Mouse (Mus musculus) myocyte (in vitro differentiated cells): Measurements from ENCODE around the gene Clec3b. TPM values are rescaled to one million over a fixed set of nuclear protein-coding genes. Genes with fewer than 3 reads are reported as not detected.

ENCODE experiments used
- H3K27me3 ChIP-seq: one replicate; pipeline ENCODE4 v1.6.1; 2011; ENCODE audit not compliant: control insufficient read depth, insufficient read depth, insufficient read length
- H3K36me3 ChIP-seq: one replicate; pipeline ENCODE4 v1.6.1; 2011; ENCODE audit not compliant: control insufficient read depth, insufficient read depth
- H3K4me2 ChIP-seq: one replicate; pipeline ENCODE4 v1.6.1; 2011; ENCODE audit warnings: low read depth, control low read depth
- H3K4me3 ChIP-seq: one replicate; pipeline ENCODE4 v1.5.1; 2011; ENCODE audit warnings: mild to moderate bottlenecking, control low read depth, moderate library complexity
- H3K79me2 ChIP-seq: one replicate; pipeline ENCODE4 v1.6.1; 2011; ENCODE audit not compliant: control insufficient read depth, insufficient read depth
- H3ac ChIP-seq: one replicate; pipeline ENCODE4 v1.6.1; 2011; ENCODE audit not compliant: control insufficient read depth, insufficient read length
- CEBPB ChIP-seq: IDR thresholded peaks from 2 replicates; pipeline ENCODE4 v1.6.1; 2011; ENCODE audit warnings: mild to moderate bottlenecking, moderate library complexity; ENCODE audit not compliant: poor library complexity, insufficient read depth, severe bottlenecking
- E2F4 ChIP-seq: IDR thresholded peaks from one replicate; pipeline ENCODE4 v1.6.1; 2011; ENCODE audit warnings: mild to moderate bottlenecking, control low read depth, moderate library complexity; ENCODE audit not compliant: insufficient read depth
- MAX ChIP-seq: IDR thresholded peaks from one replicate; pipeline ENCODE4 v1.6.1; 2011; ENCODE audit warnings: low read depth, mild to moderate bottlenecking, control low read depth
- MYOD1 ChIP-seq, 3 experiments: IDR thresholded peaks; one replicate each; pipeline ENCODE4 v1.6.1; 2011; ENCODE audit warnings: control low read depth in 2 of 3, low read depth in 2 of 3, mild to moderate bottlenecking in 2 of 3, moderate library complexity in 1 of 3; ENCODE audit not compliant: insufficient read length in 2 of 3, control insufficient read depth in 1 of 3
- MYOG ChIP-seq, 3 experiments: IDR thresholded peaks; one replicate each; pipeline ENCODE4 v1.6.1; 2011; ENCODE audit warnings: control low read depth in 2 of 3, low read depth in 2 of 3, mild to moderate bottlenecking in 2 of 3; ENCODE audit not compliant: insufficient read length in 2 of 3, control insufficient read depth in 1 of 3, insufficient read depth in 1 of 3
- POLR2A ChIP-seq: IDR thresholded peaks from one replicate; pipeline ENCODE4 v1.6.1; 2011; ENCODE audit warnings: low read depth, mild to moderate bottlenecking, control low read depth, moderate library complexity; ENCODE audit not compliant: insufficient read length
- POLR2AphosphoS2 ChIP-seq: IDR thresholded peaks from one replicate; pipeline ENCODE4 v1.6.1; 2011; ENCODE audit warnings: low read depth, control low read depth; ENCODE audit not compliant: insufficient read length
- REST ChIP-seq: IDR thresholded peaks from one replicate; pipeline ENCODE4 v1.6.1; 2011; ENCODE audit warnings: mild to moderate bottlenecking, control low read depth, moderate library complexity; ENCODE audit not compliant: insufficient read depth, insufficient read length
- SRF ChIP-seq: IDR thresholded peaks from one replicate; pipeline ENCODE4 v1.6.1; 2011; ENCODE audit warnings: low read depth; ENCODE audit not compliant: control insufficient read depth, insufficient read length
- TCF12 ChIP-seq: IDR thresholded peaks from one replicate; pipeline ENCODE4 v1.6.1; 2011; ENCODE audit warnings: mild to moderate bottlenecking, control low read depth; ENCODE audit not compliant: poor library complexity, insufficient read depth, severe bottlenecking
- TCF3 ChIP-seq: IDR thresholded peaks from one replicate; pipeline ENCODE4 v1.6.1; 2011; ENCODE audit warnings: low read depth, control low read depth; ENCODE audit not compliant: insufficient read length
- USF1 ChIP-seq: IDR thresholded peaks from one replicate; pipeline ENCODE4 v1.6.1; 2011; ENCODE audit warnings: low read depth, mild to moderate bottlenecking, control low read depth, moderate library complexity
- polyA plus RNA-seq: library from polyadenylated mRNA; unstranded; fragments of >200 nt; fragmentation: generic; extraction: Trizol; gene quantifications from one replicate; pipeline ENCODE4 v1.2.1, GENCODE M21; 2012; ENCODE audit warnings: missing spikeins

Clec3b gene
- polyA plus RNA-seq, 1 experiment = 0.10 TPM

GRCm38 (mm10) chr9:123177380-123178048, 26.8 kb downstream of the Clec3b start:
- Histone ChIP-seq H3K79me2 (no peaks in the 10 kb centered on the region), H3K4me2 (no peak overlapping the region), H3K4me3 (no peak overlapping the region), H3K36me3 (no peaks in the 10 kb centered on the region), H3ac (no peak overlapping the region), H3K27me3 (no peaks in the 10 kb centered on the region)
- no peak for TF ChIP-seq CEBPB
- TF ChIP-seq MYOG (IDR thresholded peaks at IDR 0.05; ENCODE audit: control insufficient read depth in 1 of 3, insufficient read depth in 1 of 3, insufficient read length in 2 of 3, low read depth in 2 of 3) = no peak
- TF ChIP-seq USF1 = no peak
- TF ChIP-seq MAX = no peak
- TF ChIP-seq TCF3 = no peak
- no peak for TF ChIP-seq POLR2A
- no peak for TF ChIP-seq TCF12
- no peak for TF ChIP-seq SRF
- no peak for TF ChIP-seq POLR2AphosphoS2
- TF ChIP-seq E2F4 = no peak
- TF ChIP-seq MYOD1 (IDR thresholded peaks at IDR 0.05; ENCODE audit: control insufficient read depth in 1 of 3, insufficient read length in 2 of 3, low read depth in 2 of 3) = no peak
- no peak for TF ChIP-seq REST

- TF ChIP-seq E2F4 = no peak
- no peak for TF ChIP-seq CEBPB
- no peak for TF ChIP-seq MAX
- no peak for TF ChIP-seq TCF12
- TF ChIP-seq MYOG (IDR thresholded peaks at IDR 0.05; ENCODE audit: control insufficient read depth in 1 of 3, insufficient read depth in 1 of 3, insufficient read length in 2 of 3, low read depth in 2 of 3) = no peak
- TF ChIP-seq REST = no peak
- TF ChIP-seq POLR2A = no peak
- no peak for TF ChIP-seq MYOD1 (IDR thresholded peaks at IDR 0.05; ENCODE audit: control insufficient read depth in 1 of 3, insufficient read length in 2 of 3, low read depth in 2 of 3)
- no peak for TF ChIP-seq POLR2AphosphoS2
- no peak for TF ChIP-seq TCF3
- no peak for TF ChIP-seq USF1
- TF ChIP-seq SRF = no peak
- H3K4me2 ChIP-seq = no peak overlapping the region
- H3K36me3 ChIP-seq = no peaks in the 10 kb centered on the region
- no peaks in the 10 kb centered on the region for H3K79me2 ChIP-seq
- H3K4me3 ChIP-seq = no peak overlapping the region
- H3K27me3 ChIP-seq = no peaks in the 10 kb centered on the region
- no peak overlapping the region for H3ac ChIP-seq
These were observed 29.3 kb downstream of the Clec3b start for GRCm38 (mm10) chr9:123180003-123180402.

DNA sequence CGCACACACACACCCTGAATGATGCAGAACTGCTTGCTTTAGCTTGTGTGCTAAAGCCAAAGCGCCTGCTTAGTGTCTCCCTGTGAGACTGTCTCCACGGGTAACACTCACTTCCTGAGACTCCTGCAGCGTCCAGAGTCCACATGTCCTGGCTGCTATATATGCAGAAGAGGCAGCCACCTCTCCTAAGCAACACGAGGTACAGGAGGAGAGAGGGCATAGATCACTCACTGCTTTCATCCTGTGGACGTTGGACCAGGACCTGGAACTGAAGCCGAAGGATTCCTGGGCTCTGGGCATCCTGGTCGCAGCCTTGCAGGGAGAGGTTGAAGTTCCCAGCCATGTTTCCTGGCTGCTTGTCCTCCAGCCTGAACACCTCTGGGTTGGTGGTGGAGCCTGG, 32.5 kb downstream of the Clec3b start:
- Histone ChIP-seq H3ac (no peak overlapping the region), H3K36me3 (no peaks in the 10 kb centered on the region), H3K79me2 (no peaks in the 10 kb centered on the region), H3K4me3 (no peak overlapping the region), H3K4me2 (no peak overlapping the region), H3K27me3 (no peaks in the 10 kb centered on the region)
- TF ChIP-seq SRF (no peak), MAX (no peak), MYOG (IDR thresholded peaks at IDR 0.05; ENCODE audit: control insufficient read depth in 1 of 3, insufficient read depth in 1 of 3, insufficient read length in 2 of 3, low read depth in 2 of 3) (no peak)

DNA sequence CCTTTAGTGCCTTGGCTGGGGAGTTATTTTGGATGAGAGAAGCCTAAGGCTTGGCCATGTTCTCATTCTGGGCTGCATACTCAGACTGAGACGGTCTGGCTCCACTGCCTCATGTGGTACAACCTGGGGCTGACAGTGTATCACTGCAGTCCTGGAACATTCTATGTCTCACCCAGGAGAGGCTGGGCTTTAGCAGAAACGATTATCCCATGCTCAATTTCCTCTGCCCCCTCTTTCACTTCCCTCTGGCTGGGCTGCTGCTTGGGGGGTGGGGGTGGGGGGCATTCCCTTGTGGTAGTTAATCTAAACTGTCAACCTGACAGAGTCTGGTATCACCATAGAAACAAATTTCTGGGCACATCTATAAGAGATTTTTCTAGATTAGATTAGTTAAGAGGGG, 34.8 kb downstream of the Clec3b start:
- TF ChIP-seq MYOG (IDR thresholded peaks at IDR 0.05; ENCODE audit: control insufficient read depth in 1 of 3, insufficient read depth in 1 of 3, insufficient read length in 2 of 3, low read depth in 2 of 3) (no peak), TCF3 (no peak), MYOD1 (IDR thresholded peaks at IDR 0.05; ENCODE audit: control insufficient read depth in 1 of 3, insufficient read length in 2 of 3, low read depth in 2 of 3) (no peak), POLR2A (no peak), POLR2AphosphoS2 (no peak), SRF (no peak), TCF12 (no peak), E2F4 (no peak), REST (no peak), MAX (no peak), USF1 (no peak)
- H3ac ChIP-seq = no peak overlapping the region
- no peak overlapping the region for H3K4me2 ChIP-seq
- H3K4me3 ChIP-seq = no peak overlapping the region
- no peaks in the 10 kb centered on the region for H3K27me3 ChIP-seq
- no peaks in the 10 kb centered on the region for H3K36me3 ChIP-seq
- H3K79me2 ChIP-seq = no peaks in the 10 kb centered on the region

- TF ChIP-seq TCF12 (no peak), TCF3 (no peak), SRF (no peak)
- Histone ChIP-seq H3K79me2 (no peaks in the 10 kb centered on the region), H3K4me2 (no peak overlapping the region), H3ac (no peak overlapping the region), H3K27me3 (no peaks in the 10 kb centered on the region), H3K4me3 (no peak overlapping the region), H3K36me3 (no peaks in the 10 kb centered on the region)
These were observed 35.4 kb downstream of the Clec3b start for GRCm38 (mm10) chr9:123186151-123186550.
